Mouse (Mus musculus) myocyte (in vitro differentiated cells): ENCODE results near the gene 5830411N06Rik. TPM values are rescaled to one million over a fixed set of nuclear protein-coding genes. Genes with fewer than 3 reads are reported as not detected.

Experiments used
- H3K27me3 ChIP-seq: one replicate; pipeline ENCODE4 v1.6.1; 2011; ENCODE audit not compliant: control insufficient read depth, insufficient read depth, insufficient read length
- H3K36me3 ChIP-seq: one replicate; pipeline ENCODE4 v1.6.1; 2011; ENCODE audit not compliant: control insufficient read depth, insufficient read depth
- H3K4me2 ChIP-seq: one replicate; pipeline ENCODE4 v1.6.1; 2011; ENCODE audit warnings: low read depth, control low read depth
- H3K4me3 ChIP-seq: one replicate; pipeline ENCODE4 v1.5.1; 2011; ENCODE audit warnings: mild to moderate bottlenecking, control low read depth, moderate library complexity
- H3K79me2 ChIP-seq: one replicate; pipeline ENCODE4 v1.6.1; 2011; ENCODE audit not compliant: control insufficient read depth, insufficient read depth
- H3ac ChIP-seq: one replicate; pipeline ENCODE4 v1.6.1; 2011; ENCODE audit not compliant: control insufficient read depth, insufficient read length
- CEBPB ChIP-seq: IDR thresholded peaks from 2 replicates; pipeline ENCODE4 v1.6.1; 2011; ENCODE audit warnings: mild to moderate bottlenecking, moderate library complexity; ENCODE audit not compliant: poor library complexity, insufficient read depth, severe bottlenecking
- E2F4 ChIP-seq: IDR thresholded peaks from one replicate; pipeline ENCODE4 v1.6.1; 2011; ENCODE audit warnings: mild to moderate bottlenecking, control low read depth, moderate library complexity; ENCODE audit not compliant: insufficient read depth
- MAX ChIP-seq: IDR thresholded peaks from one replicate; pipeline ENCODE4 v1.6.1; 2011; ENCODE audit warnings: low read depth, mild to moderate bottlenecking, control low read depth
- MYOD1 ChIP-seq, 3 experiments: IDR thresholded peaks; one replicate each; pipeline ENCODE4 v1.6.1; 2011; ENCODE audit warnings: control low read depth in 2 of 3, low read depth in 2 of 3, mild to moderate bottlenecking in 2 of 3, moderate library complexity in 1 of 3; ENCODE audit not compliant: insufficient read length in 2 of 3, control insufficient read depth in 1 of 3
- MYOG ChIP-seq, 3 experiments: IDR thresholded peaks; one replicate each; pipeline ENCODE4 v1.6.1; 2011; ENCODE audit warnings: control low read depth in 2 of 3, low read depth in 2 of 3, mild to moderate bottlenecking in 2 of 3; ENCODE audit not compliant: insufficient read length in 2 of 3, control insufficient read depth in 1 of 3, insufficient read depth in 1 of 3
- POLR2A ChIP-seq: IDR thresholded peaks from one replicate; pipeline ENCODE4 v1.6.1; 2011; ENCODE audit warnings: low read depth, mild to moderate bottlenecking, control low read depth, moderate library complexity; ENCODE audit not compliant: insufficient read length
- POLR2AphosphoS2 ChIP-seq: IDR thresholded peaks from one replicate; pipeline ENCODE4 v1.6.1; 2011; ENCODE audit warnings: low read depth, control low read depth; ENCODE audit not compliant: insufficient read length
- REST ChIP-seq: IDR thresholded peaks from one replicate; pipeline ENCODE4 v1.6.1; 2011; ENCODE audit warnings: mild to moderate bottlenecking, control low read depth, moderate library complexity; ENCODE audit not compliant: insufficient read depth, insufficient read length
- SRF ChIP-seq: IDR thresholded peaks from one replicate; pipeline ENCODE4 v1.6.1; 2011; ENCODE audit warnings: low read depth; ENCODE audit not compliant: control insufficient read depth, insufficient read length
- TCF12 ChIP-seq: IDR thresholded peaks from one replicate; pipeline ENCODE4 v1.6.1; 2011; ENCODE audit warnings: mild to moderate bottlenecking, control low read depth; ENCODE audit not compliant: poor library complexity, insufficient read depth, severe bottlenecking
- TCF3 ChIP-seq: IDR thresholded peaks from one replicate; pipeline ENCODE4 v1.6.1; 2011; ENCODE audit warnings: low read depth, control low read depth; ENCODE audit not compliant: insufficient read length
- USF1 ChIP-seq: IDR thresholded peaks from one replicate; pipeline ENCODE4 v1.6.1; 2011; ENCODE audit warnings: low read depth, mild to moderate bottlenecking, control low read depth, moderate library complexity
- polyA plus RNA-seq: library from polyadenylated mRNA; unstranded; fragments of >200 nt; fragmentation: generic; extraction: Trizol; gene quantifications from one replicate; pipeline ENCODE4 v1.2.1, GENCODE M21; 2012; ENCODE audit warnings: missing spikeins

The 5830411N06Rik gene
- 0.12 TPM for polyA plus RNA-seq

DNA sequence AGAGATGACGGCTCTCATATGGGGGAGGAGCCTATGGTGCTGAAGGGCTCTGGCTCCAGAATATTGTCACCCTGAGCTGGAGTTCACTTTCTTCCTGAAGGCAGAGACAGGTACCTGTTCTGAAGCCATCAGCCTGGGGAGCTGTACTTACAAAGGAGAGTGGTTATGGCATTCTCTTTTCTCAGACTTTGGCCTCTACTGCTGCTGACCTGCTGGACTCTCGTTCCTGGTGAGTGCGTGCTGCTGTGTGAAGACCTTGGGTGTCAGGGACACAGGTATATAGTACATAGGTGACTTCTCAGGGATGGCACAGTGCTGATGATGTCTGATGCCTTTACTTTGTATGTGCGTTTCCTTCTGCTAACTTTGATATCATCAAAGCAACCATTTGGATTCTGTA lies at the start of gene 5830411N06Rik:
5830411N06Rik (plus strand) TSS at position 69 of the 400 bp plus-strand sequence.
- Histone ChIP-seq H3K4me3 (no peak within 1 kb of the TSS), H3ac (no peak within 1 kb of the TSS), H3K36me3 (no peaks in the 10 kb centered on the region), H3K79me2 (no peaks in the 10 kb centered on the region), H3K27me3 (no peaks in the 10 kb centered on the region), H3K4me2 (no peak within 1 kb of the TSS)
- TF ChIP-seq SRF (no peak), TCF3 (no peak), USF1 (no peak), POLR2A (no peak)

DNA sequence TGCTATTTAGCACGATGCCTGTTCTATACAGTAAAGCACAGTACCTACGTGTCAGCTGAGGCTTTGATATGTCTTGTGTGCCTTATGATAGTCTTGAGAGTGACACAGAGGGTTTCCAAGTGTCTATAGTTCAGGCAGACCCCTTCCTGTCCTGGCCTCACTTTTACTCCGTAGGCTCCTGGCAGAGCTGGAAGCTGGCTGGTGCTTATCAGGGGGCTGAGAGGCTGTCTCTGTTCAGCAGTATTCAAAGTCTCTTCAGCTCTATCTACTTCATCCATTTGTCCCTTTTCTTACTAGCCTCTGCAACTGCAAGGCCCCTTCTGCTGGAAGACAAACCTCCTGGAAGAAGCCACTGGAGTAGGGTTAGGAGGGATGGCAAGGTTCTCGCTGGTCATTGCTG lies 46.0 kb upstream of the 5830411N06Rik start:
- no peak overlapping the region for H3K4me3 ChIP-seq
- H3K36me3 ChIP-seq = no peaks in the 10 kb centered on the region
- H3ac ChIP-seq = no peak overlapping the region
- H3K79me2 ChIP-seq = no peaks in the 10 kb centered on the region
- TF ChIP-seq MYOG (IDR thresholded peaks at IDR 0.05; ENCODE audit: control insufficient read depth in 1 of 3, insufficient read depth in 1 of 3, insufficient read length in 2 of 3, low read depth in 2 of 3) (no peak), POLR2A (no peak), MAX (no peak), TCF3 (no peak), REST (no peak), MYOD1 (IDR thresholded peaks at IDR 0.05; ENCODE audit: control insufficient read depth in 1 of 3, insufficient read length in 2 of 3, low read depth in 2 of 3) (no peak), USF1 (no peak), CEBPB (no peak)
- no peak overlapping the region for H3K4me2 ChIP-seq
- H3K27me3 ChIP-seq = no peaks in the 10 kb centered on the region

DNA sequence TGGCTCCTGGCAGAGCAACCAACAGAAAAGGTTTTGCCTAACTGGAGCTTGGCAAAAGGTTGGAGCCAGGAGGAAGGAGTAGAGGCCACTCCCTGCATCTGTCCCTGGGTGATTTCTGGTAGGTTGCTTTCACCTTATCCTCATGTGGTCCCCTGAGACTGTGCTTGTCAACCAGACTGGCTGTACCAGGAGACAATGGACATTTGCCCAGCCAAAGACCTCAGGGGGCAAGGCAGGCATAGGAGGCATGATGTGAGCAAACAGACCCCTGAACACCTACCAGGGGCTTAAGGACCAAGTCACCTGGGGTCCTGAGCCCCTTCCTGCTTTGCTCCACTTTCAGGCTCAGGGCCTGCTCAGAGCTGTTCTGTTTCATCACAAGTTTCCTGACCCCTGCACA lies 41.2 kb upstream of the 5830411N06Rik start, which contains the start of gene Olfr524:
Olfr524 (minus strand) TSS at position 101 of the 400 bp plus-strand sequence.
- Histone ChIP-seq H3K27me3 (no peaks in the 10 kb centered on the region), H3K4me3 (no peak within 1 kb of the TSS), H3K36me3 (no peaks in the 10 kb centered on the region), H3ac (no peak within 1 kb of the TSS), H3K4me2 (no peak within 1 kb of the TSS), H3K79me2 (no peaks in the 10 kb centered on the region)
- TF ChIP-seq MAX (no peak), CEBPB (no peak), TCF12 (no peak), POLR2A (no peak), REST (no peak), SRF (no peak), E2F4 (no peak), MYOG (IDR thresholded peaks at IDR 0.05; ENCODE audit: control insufficient read depth in 1 of 3, insufficient read depth in 1 of 3, insufficient read length in 2 of 3, low read depth in 2 of 3) (no peak), USF1 (no peak), POLR2AphosphoS2 (no peak), MYOD1 (IDR thresholded peaks at IDR 0.05; ENCODE audit: control insufficient read depth in 1 of 3, insufficient read length in 2 of 3, low read depth in 2 of 3) (no peak), TCF3 (no peak)

GRCm38 (mm10) chr7:140206904-140207303 lies 40.2 kb upstream of the 5830411N06Rik start:
- Histone ChIP-seq H3K4me3 (no peak overlapping the region), H3K27me3 (no peaks in the 10 kb centered on the region), H3ac (no peak overlapping the region), H3K79me2 (no peaks in the 10 kb centered on the region), H3K4me2 (no peak overlapping the region), H3K36me3 (no peaks in the 10 kb centered on the region)
- TF ChIP-seq TCF3 (no peak), POLR2AphosphoS2 (no peak), POLR2A (no peak), TCF12 (no peak), CEBPB (no peak), MYOG (IDR thresholded peaks at IDR 0.05; ENCODE audit: control insufficient read depth in 1 of 3, insufficient read depth in 1 of 3, insufficient read length in 2 of 3, low read depth in 2 of 3) (no peak), MYOD1 (IDR thresholded peaks at IDR 0.05; ENCODE audit: control insufficient read depth in 1 of 3, insufficient read length in 2 of 3, low read depth in 2 of 3) (no peak)

- Histone ChIP-seq H3K4me2 (no peak overlapping the region), H3K4me3 (no peak overlapping the region), H3K36me3 (no peaks in the 10 kb centered on the region), H3ac (no peak overlapping the region), H3K79me2 (no peaks in the 10 kb centered on the region), H3K27me3 (no peaks in the 10 kb centered on the region)
- no peak for TF ChIP-seq E2F4
- no peak for TF ChIP-seq POLR2A
- TF ChIP-seq CEBPB = no peak
- TF ChIP-seq TCF12 = no peak
These were observed 38.9 kb upstream of the 5830411N06Rik start for GRCm38 (mm10) chr7:140208153-140208552.

- Histone ChIP-seq H3K36me3 (no peaks in the 10 kb centered on the region), H3K4me3 (no peak overlapping the region), H3K27me3 (no peaks in the 10 kb centered on the region), H3K79me2 (no peaks in the 10 kb centered on the region), H3K4me2 (no peak overlapping the region), H3ac (no peak overlapping the region)
- TF ChIP-seq E2F4 (no peak), TCF12 (no peak), POLR2AphosphoS2 (no peak), TCF3 (no peak), MYOD1 (IDR thresholded peaks at IDR 0.05; ENCODE audit: control insufficient read depth in 1 of 3, insufficient read length in 2 of 3, low read depth in 2 of 3) (no peak), CEBPB (no peak), MAX (no peak), POLR2A (no peak), SRF (no peak), MYOG (IDR thresholded peaks at IDR 0.05; ENCODE audit: control insufficient read depth in 1 of 3, insufficient read depth in 1 of 3, insufficient read length in 2 of 3, low read depth in 2 of 3) (no peak), REST (no peak), USF1 (no peak)
These were observed 38.4 kb upstream of the 5830411N06Rik start for GRCm38 (mm10) chr7:140208677-140209076.
